Mouse (Mus musculus): ENCODE results near the gene Sox5. TPM values are rescaled to one million over a fixed set of nuclear protein-coding genes. Genes with fewer than 3 reads are reported as not detected.
A peak's percentile ranks its signal among the peaks of the same experiment; 100 is the strongest.

Sox5 gene
- total RNA-seq, 2 experiments from 2014 or later = 1.4 to 1.5 TPM

DNA sequence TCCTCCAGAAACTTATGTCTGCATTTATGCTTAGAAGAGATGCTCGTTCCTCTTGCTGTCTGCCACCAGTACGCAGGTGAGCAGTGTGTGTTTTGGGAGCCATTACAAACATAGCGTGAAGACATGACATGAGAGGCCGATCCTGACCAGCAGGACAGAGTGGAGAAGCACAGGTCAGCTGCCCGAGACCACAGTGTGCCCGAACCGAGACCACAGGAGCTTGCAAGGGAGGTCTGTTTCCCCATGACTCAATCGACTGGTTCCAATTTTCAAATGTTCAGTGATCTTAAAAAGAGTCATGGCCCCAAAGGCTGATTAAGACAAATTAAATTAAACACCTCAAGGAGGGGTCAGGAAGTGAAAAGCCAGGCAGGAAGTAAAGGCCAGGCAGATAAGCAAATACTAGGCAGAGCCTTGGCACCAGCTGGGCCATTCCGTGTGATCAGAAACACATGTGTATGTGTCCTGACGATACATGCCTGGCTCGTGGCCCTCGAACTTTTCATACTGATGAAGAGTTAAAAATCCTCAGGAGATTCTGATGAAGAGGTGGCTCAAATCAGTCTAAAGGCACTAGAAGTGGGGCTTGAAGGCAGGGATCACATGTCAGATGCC, 58.1 kb downstream of the Sox5 start:
- intact Hi-C loops (cut with DNase I) = no loop called here
- DNase-seq = no peak

DNA sequence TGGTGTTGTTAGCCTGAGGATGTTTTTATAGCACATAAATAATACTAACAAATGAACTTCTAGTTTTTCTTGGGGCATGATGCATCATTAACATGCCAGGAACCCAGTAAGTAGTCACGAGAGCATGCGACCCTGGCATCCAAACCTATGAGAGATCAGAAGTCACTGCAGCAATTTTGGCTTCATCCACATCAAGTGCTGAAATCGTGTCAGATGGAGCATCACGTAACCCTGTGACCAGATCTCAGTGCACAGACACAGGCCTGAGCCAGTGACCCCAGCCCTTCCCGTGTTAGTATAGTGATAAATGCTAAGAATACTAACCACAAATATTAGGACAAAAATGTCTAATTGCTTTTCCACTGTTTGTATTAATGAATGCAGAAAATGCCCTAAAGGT, 58.8 kb downstream of the Sox5 start:
- no peak for DNase-seq
- intact Hi-C loops (cut with DNase I) = no loop called here

- intact Hi-C loops (cut with DNase I) = no loop called here
- DNase-seq = no peak
Observed at GRCm38 (mm10) chr6:144720846-144721245, 60.9 kb downstream of the Sox5 start.

DNA sequence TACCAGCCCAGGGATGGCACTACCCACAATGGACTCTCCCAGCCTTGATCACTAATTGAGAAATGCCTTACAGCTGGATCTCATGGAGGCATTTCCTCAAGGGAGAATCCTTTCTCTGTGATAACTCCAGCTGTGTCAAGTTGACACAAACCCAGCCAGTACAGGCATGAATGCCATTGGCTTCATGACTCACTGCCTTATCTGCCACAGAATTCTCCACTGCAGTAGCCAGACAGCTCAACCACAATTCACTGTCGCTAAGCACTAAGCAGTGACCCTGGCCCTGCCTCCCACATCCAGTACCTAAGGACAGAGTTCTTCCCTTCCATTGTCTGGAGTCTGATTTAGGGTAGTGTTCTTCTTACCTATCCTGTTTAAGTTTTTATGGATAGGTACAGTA, 65.4 kb downstream of the Sox5 start:
- no peak for DNase-seq

DNA sequence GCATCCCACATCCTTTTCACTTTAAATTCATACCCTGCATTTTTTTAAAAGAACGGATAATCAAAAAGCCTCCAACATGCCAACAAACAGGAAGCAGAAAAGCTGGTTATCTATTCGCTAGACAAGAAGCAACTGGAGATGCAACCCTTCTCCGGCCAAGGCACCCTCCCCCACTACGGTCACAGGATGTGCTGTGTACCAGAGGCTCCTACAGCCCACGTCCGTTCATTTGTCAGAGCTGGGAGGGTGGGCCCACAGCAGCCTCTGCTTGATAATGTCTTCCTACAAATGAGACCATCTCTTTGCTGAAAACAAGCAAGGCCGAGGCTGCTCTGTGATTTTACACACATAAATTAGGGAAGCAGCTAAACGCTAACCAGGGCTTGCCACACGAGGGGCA, 69.9 kb downstream of the Sox5 start:
- intact Hi-C loops (cut with DNase I) = no loop called here
- no peak for DNase-seq

More for the DNA sequence above, 65.4 kb downstream of the Sox5 start:
- intact Hi-C loops (cut with DNase I) = no loop called here

GRCm38 (mm10) chr6:144710816-144711215, 71.0 kb downstream of the Sox5 start:
- intact Hi-C loops (cut with DNase I) = no loop called here
- DNase-seq = peak in 1 of 2 experiments; percentile 60

GRCm38 (mm10) chr6:144709614-144710180, 72.1 kb downstream of the Sox5 start:
- DNase-seq = no peak
- intact Hi-C loops (cut with DNase I) = no loop called here

DNA sequence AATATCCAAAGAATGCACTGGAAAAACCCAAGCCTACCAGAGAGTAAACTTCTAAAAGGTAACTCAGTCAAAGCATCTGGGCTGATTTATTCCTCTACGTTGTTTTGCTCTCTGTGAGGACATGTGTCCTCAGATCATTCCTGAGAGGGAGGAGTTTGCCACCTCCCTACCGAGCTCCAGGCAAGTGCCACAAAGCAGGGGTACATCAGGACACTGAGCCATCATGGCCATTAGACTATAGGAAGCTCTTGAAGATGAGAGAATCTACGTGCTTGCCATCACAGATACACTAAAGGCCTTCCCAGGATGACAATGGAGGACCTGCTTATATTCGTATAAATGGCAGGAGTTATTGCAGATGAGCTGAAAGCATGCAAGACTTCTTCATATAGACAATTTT, 73.4 kb downstream of the Sox5 start:
- intact Hi-C loops (cut with DNase I) = no loop called here

DNA sequence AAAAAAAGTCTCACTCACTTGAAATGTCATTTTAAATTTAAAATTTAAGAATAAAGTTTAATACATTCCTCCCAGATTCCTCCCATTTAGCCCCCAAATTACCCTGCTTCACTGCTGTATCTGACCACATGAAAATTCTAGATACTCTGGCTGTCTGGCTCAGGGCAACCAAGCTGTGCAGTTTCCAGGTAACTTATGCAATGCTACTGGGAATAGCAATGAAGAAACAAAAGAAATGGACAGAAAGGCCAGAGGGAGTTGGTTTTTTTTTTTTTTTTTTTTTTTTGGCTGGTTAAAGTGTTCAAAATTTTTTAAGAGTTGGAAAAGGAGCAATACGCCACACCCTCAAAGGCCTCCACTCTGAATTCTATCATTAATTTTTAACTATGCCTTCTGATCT, 73.8 kb downstream of the Sox5 start:
- intact Hi-C loops (cut with DNase I) = no loop called here
- no peak for DNase-seq

More for the DNA sequence above, 73.4 kb downstream of the Sox5 start:
- DNase-seq = no peak

GRCm38 (mm10) chr6:144704962-144705361, 76.8 kb downstream of the Sox5 start:
- intact Hi-C loops (cut with DNase I) = no loop called here
- DNase-seq = no peak

DNA sequence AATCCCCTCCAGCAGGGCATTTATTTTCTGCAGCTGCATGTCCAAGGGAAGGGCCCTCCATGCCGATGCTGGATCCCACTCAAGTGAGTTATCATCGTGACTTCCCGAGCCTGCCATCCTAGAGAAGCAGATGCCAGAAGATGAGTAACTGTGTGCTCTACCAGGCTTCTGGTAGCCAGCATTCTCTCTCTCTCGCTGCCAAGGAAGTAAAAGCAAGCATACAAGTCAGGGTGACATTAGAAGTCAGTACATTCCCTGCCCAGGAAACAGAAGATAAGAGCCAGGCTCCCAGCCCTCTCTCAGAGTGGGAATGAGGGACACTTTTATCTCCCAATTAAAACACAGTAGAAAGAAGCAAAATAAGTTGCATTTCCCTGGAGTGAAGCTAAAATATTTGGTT, 86.1 kb downstream of the Sox5 start:
- DNase-seq = no peak
- intact Hi-C loops (cut with DNase I) = no loop called here

DNA sequence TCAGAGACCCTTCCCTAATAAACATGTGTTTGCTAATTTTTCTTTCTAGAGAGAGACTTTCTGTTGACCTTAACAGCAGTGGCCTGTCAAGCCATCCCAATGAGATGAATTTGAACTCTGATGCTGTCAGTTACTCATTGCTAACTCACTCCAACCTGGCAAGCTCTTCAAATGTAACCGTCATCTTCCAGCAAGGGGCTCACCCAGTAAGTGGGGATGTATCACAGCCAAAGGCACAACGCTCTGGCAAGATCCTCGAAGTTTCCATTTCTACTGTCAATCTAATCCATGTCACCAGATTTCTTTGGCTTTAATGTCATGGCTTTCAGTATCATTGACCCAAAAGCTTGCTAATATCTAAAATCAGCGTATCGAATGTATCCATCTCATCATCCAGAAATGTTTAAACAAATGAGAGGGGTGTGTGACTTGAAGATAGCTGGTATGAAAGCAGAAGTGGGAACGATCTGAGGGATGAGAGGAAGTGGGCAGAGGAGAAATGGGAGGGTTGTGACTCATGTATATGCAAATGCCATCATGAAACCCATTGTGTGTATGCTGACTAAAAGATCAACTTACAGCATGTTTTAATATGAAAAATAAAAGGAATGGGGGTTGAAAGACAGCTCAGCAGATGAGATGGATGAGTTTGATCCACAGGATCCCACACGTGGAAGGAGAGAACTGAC, 88.4 kb downstream of the Sox5 start:
- intact Hi-C loops (cut with DNase I) = no loop called here
- no peak for DNase-seq

DNA sequence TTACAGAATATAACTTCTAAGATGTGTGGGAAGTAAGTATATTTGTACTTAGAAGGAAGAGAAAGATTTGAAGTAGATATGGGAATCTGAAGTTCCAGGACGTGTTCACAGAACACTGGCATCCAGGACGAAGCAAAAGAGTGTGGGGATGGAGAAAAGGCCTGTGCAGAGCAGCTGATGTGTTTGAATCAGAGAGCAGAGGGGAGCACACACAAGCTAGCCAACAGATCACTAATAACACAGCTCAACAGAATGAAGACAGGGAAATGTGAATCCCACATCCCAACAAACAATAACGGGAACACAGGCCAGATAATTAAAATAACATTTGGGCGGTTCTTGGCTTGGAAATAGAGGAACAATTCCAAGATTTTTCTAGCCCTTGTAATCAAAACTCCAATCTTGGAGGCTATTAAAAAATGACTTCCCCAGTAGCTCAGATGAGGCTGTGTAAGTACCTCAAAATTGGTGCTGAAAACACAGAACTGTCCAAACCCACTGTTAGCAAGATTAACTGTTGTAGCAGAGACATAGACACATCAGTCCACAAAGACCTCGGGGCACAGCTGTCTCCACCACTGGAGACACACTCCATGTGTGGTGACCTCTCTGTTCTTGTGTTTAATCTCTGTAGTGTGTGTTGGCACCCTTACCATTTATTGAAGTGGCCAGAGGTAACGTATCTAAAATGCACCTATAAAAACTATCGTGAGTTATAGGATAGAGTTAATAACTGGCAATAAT, 90.3 kb downstream of the Sox5 start:
- intact Hi-C loops (cut with DNase I) = no loop called here

GRCm38 (mm10) chr6:144689076-144689475, 92.7 kb downstream of the Sox5 start:
- intact Hi-C loops (cut with DNase I) = no loop called here
- DNase-seq = no peak

More for the DNA sequence above, 90.3 kb downstream of the Sox5 start:
- no peak for DNase-seq

- intact Hi-C loops (cut with DNase I) = no loop called here
- DNase-seq = no peak
Observed at GRCm38 (mm10) chr6:144687681-144688080, 94.1 kb downstream of the Sox5 start.

DNA sequence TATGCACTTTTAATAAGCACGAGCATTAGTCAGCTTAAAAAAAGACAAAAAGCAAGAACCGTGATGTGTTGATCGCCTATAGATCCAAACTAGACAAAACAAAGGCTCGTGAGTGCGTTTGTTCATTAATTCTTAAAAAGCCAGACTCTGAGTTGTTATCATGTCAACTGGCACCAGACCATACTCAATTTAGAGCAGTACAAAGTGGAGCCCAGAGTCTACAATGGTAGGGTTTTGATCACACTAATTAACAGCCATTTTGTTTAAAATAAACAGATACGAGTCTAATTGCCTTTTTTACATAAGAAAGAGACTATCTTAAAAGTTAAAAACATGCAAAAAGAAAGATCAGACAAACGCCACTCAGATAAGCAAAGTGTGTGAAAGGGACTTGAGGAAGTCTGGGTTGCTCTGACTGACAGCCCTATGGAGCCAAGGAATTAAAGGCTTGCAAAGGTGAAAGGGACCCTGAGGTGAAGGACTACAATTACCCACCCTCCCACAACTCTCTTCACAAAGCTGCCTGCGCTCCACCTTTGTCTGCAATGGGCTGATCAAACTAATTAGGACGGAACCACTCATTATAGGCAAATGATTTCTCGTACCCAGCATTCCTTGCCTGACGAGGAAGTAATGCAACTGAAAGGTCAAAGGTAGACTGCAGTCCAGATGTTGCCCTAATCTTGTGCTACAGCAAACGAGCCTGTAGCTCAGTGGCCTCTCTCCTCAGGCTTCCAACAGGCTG, 100.6 kb downstream of the Sox5 start:
- intact Hi-C loops (cut with DNase I) = no loop called here
- no peak for DNase-seq

DNA sequence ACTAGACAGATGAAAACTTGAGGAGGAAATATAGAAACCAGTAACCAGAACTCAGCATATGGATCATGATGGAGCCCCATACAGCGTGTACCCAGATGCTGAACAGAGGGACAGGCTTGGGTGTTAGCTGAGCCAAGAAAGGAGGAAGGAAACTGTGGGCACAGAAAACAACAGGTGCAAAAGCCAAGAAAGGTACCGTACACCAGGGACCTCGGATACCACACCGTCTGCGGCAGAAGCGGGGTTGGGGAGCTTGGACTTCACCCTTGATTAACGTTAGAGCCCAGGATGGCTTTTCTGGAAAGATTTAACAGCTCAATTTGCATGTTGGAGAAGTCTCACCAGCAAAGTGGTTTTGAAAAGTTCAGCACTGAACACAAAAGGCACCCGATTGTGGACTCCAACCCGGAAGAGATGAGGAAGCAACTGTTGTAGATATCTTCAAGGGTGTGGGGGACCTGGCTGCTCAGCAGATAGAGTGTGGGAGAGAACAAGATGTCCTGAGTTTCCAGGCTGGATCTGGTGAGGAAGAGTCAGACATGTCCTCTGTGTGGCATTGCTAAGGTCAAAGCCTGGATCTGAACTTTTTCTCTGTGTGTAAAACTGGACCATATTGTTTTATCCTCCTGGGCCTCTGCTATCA, 104.2 kb downstream of the Sox5 start:
- no peak for DNase-seq
- intact Hi-C loops (cut with DNase I) = no loop called here

GRCm38 (mm10) chr6:144675111-144675510, 106.7 kb downstream of the Sox5 start:
- intact Hi-C loops (cut with DNase I) = no loop called here
- no peak for DNase-seq

DNA sequence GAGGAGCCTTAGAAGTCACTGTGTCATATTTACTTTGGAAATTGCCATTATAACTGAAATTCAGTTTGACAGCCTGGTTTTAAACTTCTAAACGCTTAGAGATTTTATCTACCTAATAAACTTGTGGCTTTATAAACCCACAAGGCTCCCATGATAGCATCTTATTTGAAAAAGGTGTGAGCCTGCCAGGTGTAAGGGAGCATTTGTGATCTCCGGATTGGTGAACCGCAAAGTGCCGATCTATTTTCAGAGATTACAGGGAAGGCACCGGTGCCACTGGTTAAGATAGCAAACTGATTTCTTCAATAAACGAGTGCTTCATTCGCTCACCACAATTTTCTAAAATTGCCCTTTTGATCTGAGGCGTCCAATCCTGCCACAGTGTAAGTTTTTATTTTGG, 107.9 kb downstream of the Sox5 start:
- no peak for DNase-seq
- intact Hi-C loops (cut with DNase I) = no loop called here

Measured in gastrocnemius, postnatal 36 days (tissue).